Mouse (Mus musculus) C2C12 (cell line): ENCODE data around the gene Mrps12.

Experiments used
- CEBPB ChIP-seq: IDR thresholded peaks from one replicate; pipeline ENCODE4 v1.6.1; 2011; ENCODE audit warnings: low read depth, mild to moderate bottlenecking, control low read depth, moderate library complexity
- CTCF ChIP-seq: IDR thresholded peaks from one replicate; pipeline ENCODE4 v1.5.1; 2011; ENCODE audit not compliant: control insufficient read depth, insufficient read depth, insufficient read length
- FOSL1 ChIP-seq: IDR thresholded peaks from one replicate; pipeline ENCODE4 v1.8.0; 2011; ENCODE audit warnings: mild to moderate bottlenecking, low read length; ENCODE audit not compliant: poor library complexity, insufficient read depth, severe bottlenecking
- MAX ChIP-seq: IDR thresholded peaks from one replicate; pipeline ENCODE4 v1.6.1; 2011; ENCODE audit warnings: mild to moderate bottlenecking, control low read depth
- MYOD1 ChIP-seq: IDR thresholded peaks from one replicate; pipeline ENCODE4 v1.6.1; 2011; ENCODE audit warnings: low read depth; ENCODE audit not compliant: control insufficient read depth, insufficient read length
- MYOG ChIP-seq: IDR thresholded peaks from one replicate; pipeline ENCODE4 v1.6.1; 2011; ENCODE audit not compliant: control insufficient read depth, insufficient read length; ENCODE audit errors: extremely low read depth
- USF1 ChIP-seq: IDR thresholded peaks from one replicate; pipeline ENCODE4 v1.6.1; 2011; ENCODE audit warnings: low read depth, mild to moderate bottlenecking, control low read depth, moderate library complexity

GRCm38 (mm10) chr7:28709454-28709853 lies 32.2 kb downstream of the Mrps12 start:
- TF ChIP-seq CTCF (no peak), USF1 (no peak), MAX (no peak), FOSL1 (no peak), CEBPB (no peak), MYOD1 (no peak), MYOG (no peak)
